Mouse (Mus musculus): Measurements from ENCODE around the gene Ccdc62.

- no peak for TF ChIP-seq POLR2AphosphoS2 (IDR thresholded peaks at IDR 0.05; ENCODE audit: insufficient read length, low read depth)
- no peak for TF ChIP-seq POLR2A (IDR thresholded peaks at IDR 0.05; ENCODE audit: insufficient read length, low read depth)
- TF ChIP-seq E2F4 (IDR thresholded peaks at IDR 0.05; ENCODE audit: insufficient read depth), result no peak
- TF ChIP-seq USF1 (IDR thresholded peaks at IDR 0.05; ENCODE audit: low read depth), result no peak
- no peak for TF ChIP-seq MYOD1 (IDR thresholded peaks at IDR 0.05; ENCODE audit: control insufficient read depth in 1 of 3, insufficient read length in 2 of 3, low read depth in 2 of 3)
- no peak for TF ChIP-seq REST (IDR thresholded peaks at IDR 0.05; ENCODE audit: insufficient read depth, insufficient read length)
Measured at GRCm38 (mm10) chr5:124014180-124014579, 83.7 kb downstream of the Ccdc62 start.

Data from myocyte (in vitro differentiated cells).